Mouse (Mus musculus) hindbrain, embryonic 15.5 days (tissue): ENCODE measurements at regions not wholly inside any gene's neighbourhood (a gene's known extent, or its start where the extent isn't known, plus 50 kb on each side); places are given as distances from the start of the nearest gene placed in this dataset.

ENCODE experiments used
- ATAC-seq: fragments of 200-750 bp; cut with Nextera tagmentation; 2 replicates; pipeline ENCODE4 v1.8.0; 2017; ENCODE audit warnings: low read depth, moderate number of reproducible peaks, moderate TSS enrichment; ENCODE audit not compliant: low FRiP score
- H3K27ac ChIP-seq: fragments of 300-500 bp; sonication (generic); replicated peaks from 2 replicates; pipeline ENCODE4 v1.5.1; 2015; ENCODE audit warnings: mild to moderate bottlenecking, inconsistent platforms
- H3K27me3 ChIP-seq: fragments of 300-500 bp; sonication (generic); 2 replicates; pipeline ENCODE4 v1.6.1; 2015; ENCODE audit warnings: control low read depth, inconsistent platforms
- H3K36me3 ChIP-seq: fragments of 300-500 bp; sonication (generic); 2 replicates; pipeline ENCODE4 v1.6.1; 2015; ENCODE audit warnings: control low read depth, inconsistent platforms
- H3K4me1 ChIP-seq: fragments of 300-500 bp; sonication (generic); replicated peaks from 2 replicates; pipeline ENCODE4 v1.6.1; 2015; ENCODE audit warnings: control low read depth, inconsistent platforms
- H3K4me2 ChIP-seq: fragments of 300-500 bp; sonication (generic); 2 replicates; pipeline ENCODE4 v1.6.1; 2015; ENCODE audit warnings: moderate library complexity, mild to moderate bottlenecking, inconsistent platforms
- H3K4me3 ChIP-seq: fragments of 300-500 bp; sonication (generic); 2 replicates; pipeline ENCODE4 v1.5.1; 2015; ENCODE audit warnings: mild to moderate bottlenecking, inconsistent platforms
- H3K9ac ChIP-seq: fragments of 300-500 bp; sonication (generic); 2 replicates; pipeline ENCODE4 v1.6.1; 2015; ENCODE audit warnings: inconsistent platforms
- H3K9me3 ChIP-seq: fragments of 300-500 bp; sonication (generic); 2 replicates; pipeline ENCODE4 v1.6.1; 2016; ENCODE audit warnings: control low read depth, inconsistent platforms
- WGBS: fragments of 180-500 bp; shearing (Covaris S2); methylation state at CpG from one replicate; pipeline ENCODE4 v1.1.7; 2015; 5-methylcytosine and 5-hydroxymethylcytosine counted together

DNA sequence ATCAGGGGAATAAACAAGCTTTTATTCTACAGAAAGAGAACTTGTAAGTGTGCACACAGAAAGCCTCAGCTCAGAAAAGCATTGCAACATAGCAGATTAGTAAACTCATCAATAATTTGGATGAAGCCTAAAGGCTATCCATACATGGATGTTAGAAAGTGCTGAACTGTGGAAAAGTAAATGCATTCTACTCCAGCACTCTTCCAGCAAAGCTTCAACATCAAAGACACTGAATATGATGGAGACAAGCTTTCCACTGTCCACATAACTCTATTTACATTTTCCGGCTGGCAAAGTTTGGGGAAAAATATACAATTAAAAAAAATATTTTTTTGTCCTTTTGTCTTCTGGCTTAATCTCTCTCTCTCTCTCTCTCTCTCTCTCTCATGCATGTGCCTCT lies 69.7 kb downstream of the Slitrk6 start:
- H3K9me3 ChIP-seq = no peaks in the 10 kb centered on the region
- no peak overlapping the region for H3K4me2 ChIP-seq
- no peaks in the 10 kb centered on the region for H3K27me3 ChIP-seq
- no peak overlapping the region for H3K27ac ChIP-seq
- no peaks in the 10 kb centered on the region for H3K36me3 ChIP-seq
- ATAC-seq = no peak
- WGBS = 82% methylated on average over 1 of the region's 1 CpGs
- H3K9ac ChIP-seq = no peak overlapping the region
- no peak overlapping the region for H3K4me3 ChIP-seq
- no peaks in the 10 kb centered on the region for H3K4me1 ChIP-seq

GRCm38 (mm10) chr14:110679741-110680140 lies 75.2 kb downstream of the Slitrk6 start:
- Histone ChIP-seq H3K27me3 (no peaks in the 10 kb centered on the region), H3K9me3 (no peaks in the 10 kb centered on the region), H3K4me2 (no peak overlapping the region), H3K4me3 (no peak overlapping the region), H3K36me3 (no peaks in the 10 kb centered on the region), H3K9ac (no peak overlapping the region), H3K27ac (no peak overlapping the region), H3K4me1 (no peaks in the 10 kb centered on the region)
- 88% methylated on average over 1 of the region's 1 CpGs for WGBS
- ATAC-seq = no peak

DNA sequence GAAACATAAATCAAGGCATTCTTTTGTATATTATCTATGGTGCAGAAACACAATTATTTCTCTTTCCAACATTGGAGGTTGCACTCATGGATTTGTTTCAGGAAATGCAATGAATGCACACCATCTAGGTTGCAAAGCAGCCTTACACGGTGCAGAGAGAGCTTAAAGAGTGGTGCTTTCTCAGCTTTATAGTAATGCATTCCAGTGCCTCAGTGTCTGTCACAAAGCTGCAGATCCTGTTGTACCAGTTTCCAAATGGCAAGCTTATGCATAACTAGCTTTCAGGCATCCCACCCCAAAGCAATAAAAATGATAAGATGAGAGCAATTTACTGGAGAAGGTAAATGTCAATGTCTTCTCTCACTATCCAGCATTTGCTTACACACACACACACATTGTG lies 89.2 kb downstream of the Slitrk6 start:
- H3K9ac ChIP-seq = no peak overlapping the region
- 84% methylated on average over 1 of the region's 1 CpGs for WGBS
- no peak for ATAC-seq

DNA sequence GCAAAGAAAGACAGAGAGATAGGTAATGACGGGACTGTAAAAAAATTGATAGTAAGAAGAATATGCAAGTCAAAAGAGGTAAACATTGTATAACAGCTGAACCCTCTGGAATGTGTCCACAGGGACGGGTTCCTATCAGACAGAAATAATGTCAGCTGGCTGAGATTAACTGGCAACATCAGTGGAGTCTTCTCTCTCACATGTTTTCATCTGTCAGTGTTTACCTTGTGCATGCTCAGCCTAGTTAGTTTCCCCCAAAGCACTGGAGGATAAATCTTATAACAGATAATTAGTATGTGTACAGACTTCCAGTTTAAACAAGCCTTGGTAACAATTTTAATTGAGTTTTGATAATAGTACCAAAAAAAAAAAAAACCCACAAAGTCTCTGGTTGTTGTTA lies 91.7 kb downstream of the Slitrk6 start:
- 74% methylated on average over 2 of the region's 2 CpGs for WGBS
- Histone ChIP-seq H3K9me3 (no peaks in the 10 kb centered on the region), H3K27ac (no peak overlapping the region), H3K27me3 (no peaks in the 10 kb centered on the region), H3K4me2 (no peak overlapping the region), H3K4me1 (no peaks in the 10 kb centered on the region), H3K4me3 (no peak overlapping the region), H3K36me3 (no peaks in the 10 kb centered on the region), H3K9ac (no peak overlapping the region)
- ATAC-seq = no peak

More for the DNA sequence above, 89.2 kb downstream of the Slitrk6 start:
- no peak overlapping the region for H3K4me3 ChIP-seq
- no peaks in the 10 kb centered on the region for H3K4me1 ChIP-seq
- no peak overlapping the region for H3K4me2 ChIP-seq
- no peak overlapping the region for H3K27ac ChIP-seq
- no peaks in the 10 kb centered on the region for H3K27me3 ChIP-seq
- no peaks in the 10 kb centered on the region for H3K36me3 ChIP-seq
- H3K9me3 ChIP-seq = no peaks in the 10 kb centered on the region

- no peaks in the 10 kb centered on the region for H3K27me3 ChIP-seq
- H3K4me2 ChIP-seq = no peak overlapping the region
- no peaks in the 10 kb centered on the region for H3K36me3 ChIP-seq
- no peaks in the 10 kb centered on the region for H3K9me3 ChIP-seq
- H3K4me1 ChIP-seq = no peaks in the 10 kb centered on the region
- no peak for ATAC-seq
- 69% methylated on average over 3 of the region's 3 CpGs for WGBS
- no peak overlapping the region for H3K27ac ChIP-seq
- H3K4me3 ChIP-seq = no peak overlapping the region
- no peak overlapping the region for H3K9ac ChIP-seq
These were observed 120.8 kb downstream of the Slitrk6 start for GRCm38 (mm10) chr14:110634147-110634546.

- H3K4me1 ChIP-seq = no peaks in the 10 kb centered on the region
- H3K9me3 ChIP-seq = no peaks in the 10 kb centered on the region
- H3K9ac ChIP-seq = no peak overlapping the region
- ATAC-seq = no peak; the same call in 1 of the 2 replicates
- WGBS = 49% methylated on average over 2 of the region's 2 CpGs
- no peaks in the 10 kb centered on the region for H3K36me3 ChIP-seq
- H3K4me2 ChIP-seq = no peak overlapping the region
- no peak overlapping the region for H3K27ac ChIP-seq
- H3K4me3 ChIP-seq = no peak overlapping the region
- no peaks in the 10 kb centered on the region for H3K27me3 ChIP-seq
These were observed 131.2 kb downstream of the Slitrk6 start for GRCm38 (mm10) chr14:110623716-110624115.

DNA sequence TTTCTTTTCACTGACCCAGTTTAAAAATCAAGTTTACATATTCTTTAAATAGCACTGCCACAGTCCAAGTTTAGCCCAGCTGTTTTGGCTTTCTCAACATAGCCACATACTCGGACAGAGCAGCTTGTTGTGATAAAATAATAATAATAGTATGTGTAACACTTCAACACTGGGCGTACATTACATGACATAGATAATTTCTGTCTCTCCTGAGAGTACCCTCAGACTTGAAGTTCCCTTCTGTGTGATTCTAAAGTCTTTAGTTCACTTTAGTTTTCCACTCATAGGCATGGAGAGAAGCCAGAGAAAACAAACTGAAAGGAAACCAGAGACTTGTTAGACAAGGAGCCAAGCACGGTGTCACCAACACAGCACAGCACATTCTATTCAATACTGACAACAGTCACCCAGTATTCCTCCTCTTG lies 136.4 kb downstream of the Slitrk6 start:
- no peak for ATAC-seq
- no peak overlapping the region for H3K4me2 ChIP-seq
- no peak overlapping the region for H3K27ac ChIP-seq
- no peaks in the 10 kb centered on the region for H3K9me3 ChIP-seq
- whole genome bisulfite sequencing = 73% methylated on average over 3 of the region's 3 CpGs
- H3K4me1 ChIP-seq = no peaks in the 10 kb centered on the region
- no peaks in the 10 kb centered on the region for H3K36me3 ChIP-seq
- no peak overlapping the region for H3K4me3 ChIP-seq
- H3K9ac ChIP-seq = no peak overlapping the region
- H3K27me3 ChIP-seq = no peaks in the 10 kb centered on the region

DNA sequence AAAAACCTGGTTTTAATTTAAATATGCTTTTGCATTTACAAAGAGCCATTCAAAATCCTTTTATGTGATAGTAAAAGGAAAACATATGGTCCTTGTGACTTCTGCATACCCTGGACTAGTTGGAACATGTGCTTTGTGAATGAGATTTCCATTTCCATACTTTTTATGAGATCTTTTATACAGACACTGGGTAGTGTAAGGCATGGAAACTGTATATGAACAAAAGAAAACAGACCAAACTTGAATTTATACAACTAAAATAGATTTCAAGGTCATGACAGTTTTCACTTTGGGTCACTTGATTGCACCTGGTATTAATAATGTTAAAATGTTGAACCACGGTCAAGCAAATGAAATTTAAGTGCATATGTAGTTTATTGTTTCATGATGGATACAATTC lies 138.5 kb downstream of the Slitrk6 start:
- Histone ChIP-seq H3K4me1 (no peaks in the 10 kb centered on the region), H3K9ac (no peak overlapping the region), H3K27me3 (no peaks in the 10 kb centered on the region), H3K27ac (no peak overlapping the region), H3K4me3 (no peak overlapping the region), H3K4me2 (no peak overlapping the region), H3K9me3 (no peaks in the 10 kb centered on the region), H3K36me3 (no peaks in the 10 kb centered on the region)
- 89% methylated on average over 1 of the region's 1 CpGs for WGBS
- no peak for ATAC-seq

DNA sequence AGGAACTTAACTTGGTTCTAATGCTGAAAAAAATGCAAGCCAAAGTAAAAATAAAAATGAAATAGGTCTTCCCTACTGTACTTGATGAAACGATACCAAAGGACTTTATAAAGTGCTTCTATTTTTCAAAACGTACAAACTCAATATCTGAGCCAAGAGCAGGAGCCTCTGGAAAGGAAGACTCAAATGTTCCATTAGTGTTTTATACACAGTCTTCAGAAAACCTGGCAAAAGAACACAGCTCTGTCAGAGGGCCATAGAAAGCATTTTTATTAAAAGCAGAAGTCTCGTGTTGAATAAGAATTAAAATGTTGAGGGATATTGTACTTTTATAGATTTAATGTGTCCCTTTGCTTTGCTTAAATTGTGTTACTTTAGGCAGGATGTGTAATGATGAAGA lies 174.6 kb downstream of the Slitrk6 start:
- H3K36me3 ChIP-seq = no peaks in the 10 kb centered on the region
- H3K9me3 ChIP-seq = no peaks in the 10 kb centered on the region
- no peak overlapping the region for H3K9ac ChIP-seq
- WGBS = 72% methylated on average over 3 of the region's 3 CpGs
- H3K4me1 ChIP-seq = no peaks in the 10 kb centered on the region
- no peak overlapping the region for H3K4me2 ChIP-seq
- no peak for ATAC-seq
- H3K27ac ChIP-seq = no peak overlapping the region
- H3K27me3 ChIP-seq = no peaks in the 10 kb centered on the region
- H3K4me3 ChIP-seq = no peak overlapping the region

DNA sequence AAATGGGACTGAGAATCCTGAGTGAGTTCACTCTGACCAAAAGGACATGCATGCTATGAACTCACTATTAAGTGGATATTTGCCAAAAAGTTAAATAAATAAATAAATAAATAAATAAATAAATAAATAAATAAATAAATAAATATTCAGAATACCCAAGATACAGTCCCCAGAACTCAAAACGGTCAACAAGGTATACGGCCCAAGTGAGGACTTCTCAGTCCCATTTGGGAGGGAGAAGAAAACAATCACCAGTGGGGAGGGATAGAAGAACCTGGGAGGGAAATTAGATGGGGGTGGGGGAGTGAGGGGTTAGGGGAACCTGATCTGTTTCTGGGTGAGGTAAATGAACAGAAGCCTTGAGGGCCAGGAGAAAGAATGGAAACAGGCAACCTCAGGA lies 184.2 kb downstream of the Slitrk6 start:
- Histone ChIP-seq H3K4me3 (no peak overlapping the region), H3K27ac (no peak overlapping the region), H3K9ac (no peak overlapping the region), H3K4me2 (no peak overlapping the region), H3K36me3 (no peaks in the 10 kb centered on the region), H3K4me1 (no peaks in the 10 kb centered on the region), H3K27me3 (no peaks in the 10 kb centered on the region), H3K9me3 (no peaks in the 10 kb centered on the region)
- no peak for ATAC-seq
- WGBS = 94% methylated on average over 2 of the region's 2 CpGs

GRCm38 (mm10) chr14:110565783-110566445 lies 189.0 kb downstream of the Slitrk6 start:
- H3K27ac ChIP-seq = no peak overlapping the region
- WGBS = 80% methylated on average over 7 of the region's 7 CpGs
- no peak overlapping the region for H3K9ac ChIP-seq

GRCm38 (mm10) chr14:110564621-110565020 lies 190.3 kb downstream of the Slitrk6 start:
- ATAC-seq = no peak
- Histone ChIP-seq H3K27ac (no peak overlapping the region), H3K9ac (no peak overlapping the region), H3K9me3 (no peaks in the 10 kb centered on the region), H3K4me2 (no peak overlapping the region), H3K36me3 (no peaks in the 10 kb centered on the region), H3K4me3 (no peak overlapping the region), H3K4me1 (no peaks in the 10 kb centered on the region), H3K27me3 (no peaks in the 10 kb centered on the region)
- 87% methylated on average over 2 of the region's 2 CpGs for WGBS

More at GRCm38 (mm10) chr14:110565783-110566445, 189.0 kb downstream of the Slitrk6 start:
- no peak overlapping the region for H3K4me2 ChIP-seq
- ATAC-seq = no peak
- no peaks in the 10 kb centered on the region for H3K27me3 ChIP-seq
- no peaks in the 10 kb centered on the region for H3K9me3 ChIP-seq
- no peak overlapping the region for H3K4me3 ChIP-seq
- no peaks in the 10 kb centered on the region for H3K4me1 ChIP-seq
- H3K36me3 ChIP-seq = no peaks in the 10 kb centered on the region

GRCm38 (mm10) chr14:110545265-110545664 lies 209.7 kb downstream of the Slitrk6 start:
- ATAC-seq = no peak

More at GRCm38 (mm10) chr14:110545265-110545664, 209.7 kb downstream of the Slitrk6 start:
- Histone ChIP-seq H3K4me2 (no peak overlapping the region), H3K27ac (no peak overlapping the region), H3K4me3 (no peak overlapping the region), H3K9me3 (no peaks in the 10 kb centered on the region), H3K36me3 (no peaks in the 10 kb centered on the region), H3K27me3 (no peaks in the 10 kb centered on the region), H3K4me1 (no peaks in the 10 kb centered on the region), H3K9ac (no peak overlapping the region)
- WGBS = 69% methylated on average over 7 of the region's 7 CpGs
